Mouse (Mus musculus) lung, embryonic 16.5 days (tissue): ENCODE measurements around the gene Htr5a. TPM values are rescaled to one million over a fixed set of nuclear protein-coding genes. Genes with fewer than 3 reads are reported as not detected.

Source experiments
- ATAC-seq: fragments of 200-750 bp; cut with Nextera tagmentation; 2 replicates; pipeline ENCODE4 v1.8.0; 2017; ENCODE audit warnings: low read depth, mild to moderate bottlenecking, moderate library complexity
- H3K27ac ChIP-seq: fragments of 300-500 bp; sonication (generic); 2 replicates; pipeline ENCODE4 v1.5.1; 2014; ENCODE audit warnings: mild to moderate bottlenecking, control low read depth, low read length
- H3K27me3 ChIP-seq: fragments of 300-500 bp; sonication (generic); 2 replicates; pipeline ENCODE4 v1.6.1; 2014; ENCODE audit warnings: low read depth, low read length, mixed read lengths; ENCODE audit not compliant: control insufficient read depth, insufficient read depth
- H3K36me3 ChIP-seq: fragments of 300-500 bp; sonication (generic); 2 replicates; pipeline ENCODE4 v1.6.1; 2014; ENCODE audit warnings: low read length; ENCODE audit not compliant: control insufficient read depth, insufficient read depth
- H3K4me1 ChIP-seq: fragments of 300-500 bp; sonication (generic); replicated peaks from 2 replicates; pipeline ENCODE4 v1.6.1; 2014; ENCODE audit warnings: low read length, mixed read lengths; ENCODE audit not compliant: control insufficient read depth, insufficient read depth
- H3K4me2 ChIP-seq: fragments of 300-500 bp; sonication (generic); 2 replicates; pipeline ENCODE4 v1.6.1; 2014; ENCODE audit warnings: low read depth, low read length, control low read depth
- H3K4me3 ChIP-seq: fragments of 300-500 bp; sonication (generic); 2 replicates; pipeline ENCODE4 v1.5.1; 2014; ENCODE audit warnings: mild to moderate bottlenecking, low read length, control low read depth
- H3K9ac ChIP-seq: fragments of 300-500 bp; sonication (generic); 2 replicates; pipeline ENCODE4 v1.6.1; 2014; ENCODE audit warnings: low read length, control low read depth
- H3K9me3 ChIP-seq: fragments of 300-500 bp; sonication (generic); 2 replicates; pipeline ENCODE4 v1.6.1; 2016; ENCODE audit warnings: low read length; ENCODE audit not compliant: control insufficient read depth
- WGBS: fragments of 180-500 bp; shearing (Covaris S2); extraction: QIAGEN DNeasy Blood & Tissue Kit; methylation state at CpG from one replicate; pipeline ENCODE4 v1.1.7; 2014; 5-methylcytosine and 5-hydroxymethylcytosine counted together
- polyA plus RNA-seq: library from polyadenylated mRNA; unstranded; fragments of >200 nt; fragmentation: Nextera tagmentation; extraction: Ambion mirVana; gene quantifications from 2 replicates; pipeline ENCODE4 v1.2.1, GENCODE M21; 2015

Htr5a gene
- polyA plus RNA-seq, 1 experiment from 2014 or later: not detected

DNA sequence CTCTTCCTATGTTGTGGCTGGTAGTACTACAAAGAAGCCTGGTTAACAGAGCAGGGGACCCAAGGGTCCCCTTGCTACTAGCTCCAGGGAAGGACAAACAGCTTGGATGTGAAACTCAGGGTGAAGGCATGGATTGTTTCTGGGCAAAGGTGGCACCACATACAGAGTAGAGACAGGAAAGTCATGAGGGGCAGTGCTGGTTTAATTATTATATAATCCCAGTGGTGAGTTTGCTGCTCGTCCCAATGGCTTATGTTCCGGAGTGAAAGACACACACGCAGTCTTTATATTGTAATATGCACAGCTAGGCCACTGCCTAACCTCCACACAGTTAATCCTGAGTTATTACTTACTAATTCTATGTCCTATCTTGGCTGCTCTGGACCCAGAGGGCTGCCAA lies 37.8 kb downstream of the Htr5a start:
- H3K27me3 ChIP-seq: no peaks in the 10 kb centered on the region
- no peaks in the 10 kb centered on the region for H3K36me3 ChIP-seq
- H3K4me1 ChIP-seq: no peaks in the 10 kb centered on the region
- WGBS: 89% methylated on average over 3 of the region's 3 CpGs
- no peaks in the 10 kb centered on the region for H3K9me3 ChIP-seq
- H3K4me3 ChIP-seq: no peak overlapping the region
- ATAC-seq: no peak
- H3K4me2 ChIP-seq: no peak overlapping the region
- H3K27ac ChIP-seq: no peak overlapping the region
- no peak overlapping the region for H3K9ac ChIP-seq

DNA sequence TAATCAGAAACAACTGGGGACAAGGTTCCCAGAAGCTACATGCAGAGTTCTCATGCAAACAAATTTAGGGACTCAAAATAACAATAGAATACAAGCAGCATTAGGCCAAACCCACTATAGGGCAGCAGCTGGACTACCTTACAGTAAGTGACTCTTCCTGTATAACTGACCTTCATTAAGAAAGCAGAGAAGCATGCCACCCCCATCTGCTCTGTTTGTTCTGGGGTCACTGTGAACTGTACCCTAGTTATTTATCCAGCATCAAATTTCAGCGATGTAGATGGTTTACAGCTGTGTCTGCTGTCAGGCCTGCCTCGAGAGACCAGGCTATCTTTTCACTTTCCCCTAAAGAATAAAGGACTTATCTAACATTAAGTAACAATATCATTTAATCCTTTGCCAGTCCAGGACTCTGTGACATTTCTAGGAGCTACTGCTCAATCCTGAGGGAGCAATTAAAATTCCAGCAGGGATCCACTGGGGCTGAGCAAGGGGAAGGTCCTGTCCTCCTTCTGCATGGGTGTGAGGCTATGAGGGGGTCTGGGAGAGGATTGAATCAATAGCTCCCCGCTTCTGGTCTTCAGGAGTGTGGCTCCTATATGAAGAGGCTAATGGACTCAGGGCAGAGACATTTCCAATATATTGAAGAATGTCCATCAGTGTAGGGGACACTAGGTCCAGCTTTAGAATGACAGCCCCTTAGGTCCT lies 38.5 kb downstream of the Htr5a start:
- no peaks in the 10 kb centered on the region for H3K9me3 ChIP-seq
- no peak overlapping the region for H3K4me3 ChIP-seq
- H3K9ac ChIP-seq: no peak overlapping the region
- ATAC-seq: no peak
- H3K27ac ChIP-seq: no peak overlapping the region
- no peaks in the 10 kb centered on the region for H3K36me3 ChIP-seq
- WGBS: 43% methylated on average over 3 of the region's 3 CpGs
- no peak overlapping the region for H3K4me2 ChIP-seq
- no peaks in the 10 kb centered on the region for H3K4me1 ChIP-seq
- H3K27me3 ChIP-seq: no peaks in the 10 kb centered on the region

DNA sequence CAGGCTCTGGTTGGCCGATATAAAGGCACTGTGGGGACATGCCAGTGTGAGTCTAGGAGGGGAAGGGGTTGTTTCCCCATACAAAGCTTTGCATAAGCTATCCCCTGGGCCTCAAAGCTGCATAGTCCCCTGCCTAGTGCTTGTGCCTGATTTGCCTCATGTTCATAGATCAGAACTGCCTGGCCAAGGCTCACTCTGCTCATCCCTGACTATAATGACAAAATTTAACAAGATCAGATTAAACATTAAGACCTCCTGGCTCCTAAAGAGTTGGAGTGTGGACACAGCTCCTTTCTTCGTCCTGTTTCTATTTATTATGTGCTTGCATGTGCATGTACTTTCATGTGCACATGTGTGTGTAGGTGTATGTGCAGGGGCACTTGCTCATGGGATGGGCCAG lies 39.3 kb downstream of the Htr5a start:
- H3K36me3 ChIP-seq: no peaks in the 10 kb centered on the region
- no peak overlapping the region for H3K4me3 ChIP-seq
- no peaks in the 10 kb centered on the region for H3K27me3 ChIP-seq
- ATAC-seq: no peak
- WGBS: 64% methylated on average over 2 of the region's 2 CpGs
- H3K27ac ChIP-seq: no peak overlapping the region
- no peak overlapping the region for H3K4me2 ChIP-seq
- no peaks in the 10 kb centered on the region for H3K9me3 ChIP-seq
- no peak overlapping the region for H3K9ac ChIP-seq
- H3K4me1 ChIP-seq: no peaks in the 10 kb centered on the region

DNA sequence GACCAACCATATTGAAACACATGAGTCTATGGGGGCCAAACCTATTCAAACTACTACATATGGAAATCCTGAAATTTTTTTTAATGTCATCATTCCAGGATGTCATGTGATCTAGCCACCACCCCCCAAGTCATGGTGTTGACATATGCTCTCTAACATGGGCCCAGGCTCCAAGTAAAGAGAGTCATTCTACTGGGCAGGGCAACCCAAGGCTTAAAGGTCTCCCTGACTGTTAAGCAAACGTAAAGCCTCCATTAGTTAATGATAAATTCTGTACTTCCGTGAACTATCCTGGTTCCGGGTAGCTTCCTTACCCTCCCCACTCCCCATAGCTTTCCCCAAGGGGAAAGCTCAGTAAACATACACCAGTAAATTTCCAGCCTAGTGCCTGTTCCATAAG lies 46.1 kb downstream of the Htr5a start:
- Histone ChIP-seq H3K9ac (no peak overlapping the region), H3K4me3 (no peak overlapping the region)
- WGBS: 67% methylated on average over 3 of the region's 3 CpGs

DNA sequence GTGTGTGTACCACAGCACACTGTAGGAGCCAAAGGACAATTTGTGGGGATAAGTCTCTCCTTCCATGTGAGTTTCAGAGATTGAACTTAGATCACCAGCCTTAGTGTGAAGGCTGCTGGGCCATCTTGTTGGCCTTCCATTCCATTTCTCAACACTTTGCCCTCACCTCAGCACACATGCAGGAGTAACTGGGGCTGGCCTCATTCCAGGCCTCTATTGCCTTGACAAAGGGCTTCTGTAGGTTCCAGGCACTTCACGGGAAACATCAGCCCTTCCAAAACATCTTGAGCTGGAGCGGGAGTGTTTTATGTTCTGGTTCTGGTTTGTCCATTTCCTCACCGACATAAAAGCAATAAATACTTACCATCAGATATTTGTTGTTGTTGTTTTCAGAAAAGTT lies 54.0 kb downstream of the Htr5a start:
- no peak for ATAC-seq
- H3K4me1 ChIP-seq: no peaks in the 10 kb centered on the region
- H3K9ac ChIP-seq: no peak overlapping the region
- no peak overlapping the region for H3K4me3 ChIP-seq
- no peaks in the 10 kb centered on the region for H3K27me3 ChIP-seq
- no peak overlapping the region for H3K27ac ChIP-seq
- H3K9me3 ChIP-seq: no peaks in the 10 kb centered on the region
- H3K36me3 ChIP-seq: no peaks in the 10 kb centered on the region
- 75% methylated on average over 3 of the region's 3 CpGs for WGBS
- H3K4me2 ChIP-seq: no peak overlapping the region

More for the DNA sequence above, 46.1 kb downstream of the Htr5a start:
- Histone ChIP-seq H3K4me1 (no peaks in the 10 kb centered on the region), H3K27me3 (no peaks in the 10 kb centered on the region), H3K27ac (no peak overlapping the region), H3K9me3 (no peaks in the 10 kb centered on the region; the same call in 1 of the 2 replicates), H3K36me3 (no peaks in the 10 kb centered on the region), H3K4me2 (no peak overlapping the region)
- no peak for ATAC-seq

DNA sequence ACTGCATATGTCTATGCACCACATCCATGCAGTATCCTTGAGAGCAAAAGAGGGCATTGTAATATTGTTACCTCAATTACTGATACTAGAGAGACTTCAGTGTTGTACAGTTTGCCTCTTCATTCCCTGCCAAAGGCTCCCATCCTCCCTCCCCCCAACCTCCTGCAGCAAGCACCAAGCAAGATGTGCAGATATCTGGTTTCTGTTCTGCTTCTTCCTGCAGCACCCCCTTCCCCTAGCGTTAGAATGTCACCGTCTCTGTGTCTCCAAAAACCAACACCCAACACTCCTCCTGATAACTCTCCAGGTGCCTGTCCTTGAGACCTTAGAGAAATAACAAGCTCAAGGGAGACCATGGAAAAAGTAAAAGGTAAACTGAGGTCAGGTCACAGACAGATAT lies 57.8 kb downstream of the Htr5a start:
- no peak overlapping the region for H3K27ac ChIP-seq
- H3K9me3 ChIP-seq: 0 out of 2 replicates have a peak, but pooled peaks cover 2% of the 10 kb centered on the region
- ATAC-seq: no peak
- H3K9ac ChIP-seq: no peak overlapping the region
- no peaks in the 10 kb centered on the region for H3K36me3 ChIP-seq
- no peak overlapping the region for H3K4me3 ChIP-seq
- 61% methylated on average over 2 of the region's 2 CpGs for WGBS
- no peaks in the 10 kb centered on the region for H3K27me3 ChIP-seq
- H3K4me2 ChIP-seq: no peak overlapping the region
- no peaks in the 10 kb centered on the region for H3K4me1 ChIP-seq

DNA sequence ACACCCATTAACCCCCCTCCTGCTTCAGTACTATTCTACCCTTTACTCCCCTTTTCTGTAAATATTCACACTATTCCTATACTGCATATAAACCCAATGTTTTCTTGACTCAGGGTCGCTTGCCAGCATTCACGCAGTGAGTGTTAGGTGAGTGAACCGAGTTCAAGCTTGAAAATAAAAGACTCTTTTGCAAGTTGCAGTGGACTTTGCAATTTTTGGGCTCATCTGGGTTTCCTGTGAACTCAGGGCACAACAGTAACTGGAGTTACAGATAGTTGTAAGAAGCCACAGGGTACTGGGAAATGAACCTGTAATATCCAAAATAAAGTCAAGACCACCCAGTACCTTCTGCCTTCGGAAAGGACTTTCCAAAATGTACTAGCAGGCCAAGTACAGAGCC lies 58.2 kb downstream of the Htr5a start:
- 0 out of 2 replicates have a peak, but pooled peaks cover 2% of the 10 kb centered on the region for H3K9me3 ChIP-seq
- no peaks in the 10 kb centered on the region for H3K4me1 ChIP-seq
- no peak overlapping the region for H3K4me2 ChIP-seq
- no peaks in the 10 kb centered on the region for H3K27me3 ChIP-seq
- 78% methylated on average over 4 of the region's 4 CpGs for WGBS
- no peak overlapping the region for H3K4me3 ChIP-seq
- no peak overlapping the region for H3K9ac ChIP-seq
- ATAC-seq: no peak
- no peak overlapping the region for H3K27ac ChIP-seq
- no peaks in the 10 kb centered on the region for H3K36me3 ChIP-seq

Other genes with a start within 250 kb of the Htr5a start
- 29.7 and 34.1 TPM in 2 replicates for gene Paxip1, start 50.5 kb upstream of the Htr5a start, polyA plus RNA-seq
- 51.6 and 57.3 TPM in 2 replicates for gene Insig1, start 229.2 kb downstream of the Htr5a start, polyA plus RNA-seq